Comparison of ENCODE assay signal across 10 mouse cellular contexts in the genomic region with DNA sequence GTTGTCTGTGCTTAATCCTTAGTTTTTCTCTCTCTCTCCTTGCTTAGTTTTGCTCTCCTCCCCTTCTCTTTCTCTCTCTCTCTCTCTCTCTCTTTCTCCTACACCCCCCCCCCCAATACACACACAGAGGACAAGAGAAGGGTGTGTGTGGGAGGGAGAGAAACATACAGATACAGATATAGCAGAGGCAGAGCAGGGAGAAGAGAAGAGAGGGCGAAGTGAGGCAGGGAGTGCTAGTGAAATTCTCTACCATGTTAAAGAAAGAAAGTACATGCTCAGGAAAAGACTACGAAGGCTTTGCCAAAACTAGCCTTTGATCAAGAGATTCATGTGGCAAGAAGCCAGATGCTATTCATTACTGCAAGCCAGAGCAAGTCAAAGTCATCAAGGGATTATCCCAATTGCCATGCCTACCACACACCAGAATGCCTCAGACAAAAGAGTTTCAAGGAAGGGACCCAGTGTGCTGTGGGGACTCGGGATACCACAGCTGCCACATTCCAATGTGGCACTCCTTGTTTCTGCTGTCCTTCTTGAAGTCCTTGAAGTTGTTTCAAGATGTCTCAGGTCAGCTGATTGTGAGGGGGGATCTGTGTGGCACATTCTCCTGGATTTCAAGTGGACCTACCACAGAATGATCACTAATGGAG. TPM values are rescaled to one million over a fixed set of nuclear protein-coding genes. Genes with fewer than 3 reads are reported as not detected.
DNase-seq lines count a peak whose midpoint lies in the region; ATAC-seq and TF ChIP-seq lines count a peak whose summit lies in the region.
"Had no signal": no experiment of that assay in that cellular context is flagged by ENCODE, and none has a peak within 500 bp of the region (broad histone marks: within the 10 kb centered on the region; RNA-seq: fewer than 3 reads in every experiment).

A gene (plus strand): TSS at position 520 of the 650 bp plus-strand sequence.

- TF ChIP-seq EP300 in heart, postnatal 0 days (IDR thresholded peaks at IDR 0.05; ENCODE audit: low read depth): no peak

- peaks cover 3% of the 10 kb centered on the region; the same call in 1 of the 2 replicates for H3K4me1 ChIP-seq in heart, postnatal 0 days (ENCODE audit: control insufficient read depth, insufficient read depth)
- peaks cover 5% of the 10 kb centered on the region; the same call in 1 of the 2 replicates for H3K4me1 ChIP-seq in midbrain, embryonic 11.5 days (ENCODE audit: control insufficient read depth, insufficient read depth, low read length)
- H3K4me1 ChIP-seq: liver, embryonic 15.5 days had no signal

- no peak within 1 kb of the TSS for H3K27ac ChIP-seq in heart, postnatal 0 days (ENCODE audit: low read depth)
- no peak within 1 kb of the TSS for H3K27ac ChIP-seq in midbrain, embryonic 11.5 days (ENCODE audit: low read depth, low read length)
- H3K27ac ChIP-seq: liver, embryonic 15.5 days had no signal

- no peak within 1 kb of the TSS for H3K9ac ChIP-seq in heart, postnatal 0 days (replicated peaks; ENCODE audit: low read depth, low read length)
- H3K9ac ChIP-seq in midbrain, embryonic 11.5 days (ENCODE audit: low read length): no peak within 1 kb of the TSS
- H3K9ac ChIP-seq: liver, embryonic 15.5 days had no signal

- DNase-seq in heart, postnatal 0 days (ENCODE audit: low spot score): no peak
- no peak for DNase-seq in heart, adult 18-20 months
- DNase-seq in A20 (ENCODE audit: low read depth, low spot score): peak; percentile 15
- DNase-seq in Muller cell, postnatal 12 days (ENCODE audit: inconsistent ontology term): peak; percentile 78
- peak; percentile 84 for DNase-seq in midbrain, embryonic 11.5 days (ENCODE audit: low spot score, missing footprints)
- DNase-seq: cerebellum, adult 9-10 months; thymus, postnatal 14 days had no signal

- no peak for ATAC-seq in heart, postnatal 0 days (ENCODE audit: insufficient read depth, low read depth)
- peak; percentile 75 for ATAC-seq in midbrain, embryonic 11.5 days (ENCODE audit: low FRiP score)
- ATAC-seq in erythroid progenitor cell, adult 5-6 weeks (replicated peaks; ENCODE audit: low FRiP score, poor library complexity, severe bottlenecking): no peak
- no peak for ATAC-seq in inflammation-experienced regulatory T-cells, adult 6 months

- H3K4me3 ChIP-seq in heart, postnatal 0 days (ENCODE audit: low read depth, low read length): peak within 1 kb of the TSS; percentile 16; the same call in 1 of the 2 replicates
- H3K4me3 ChIP-seq in midbrain, embryonic 11.5 days (ENCODE audit: low read depth, low read length): no peak within 1 kb of the TSS
- H3K4me3 ChIP-seq: liver, embryonic 15.5 days had no signal

- 24% methylated on average over 3 of the region's 3 CpGs for WGBS in heart, postnatal 0 days
- WGBS in midbrain, embryonic 11.5 days: 37% methylated on average over 3 of the region's 3 CpGs

- no peak for TF ChIP-seq CTCF in heart, postnatal 0 days (IDR thresholded peaks at IDR 0.05; ENCODE audit: low read depth)

- H3K9me3 ChIP-seq in heart, postnatal 0 days (replicated peaks; ENCODE audit: control insufficient read depth, low read length): no peaks in the 10 kb centered on the region
- no peaks in the 10 kb centered on the region for H3K9me3 ChIP-seq in midbrain, embryonic 11.5 days (ENCODE audit: control insufficient read depth, low read length)
- H3K9me3 ChIP-seq: liver, embryonic 15.5 days had no signal

- no peaks in the 10 kb centered on the region for H3K27me3 ChIP-seq in heart, postnatal 0 days (ENCODE audit: control insufficient read depth, insufficient read depth, low read length)
- H3K27me3 ChIP-seq in midbrain, embryonic 11.5 days (ENCODE audit: control insufficient read depth, insufficient read depth, low read length): no peaks in the 10 kb centered on the region
- H3K27me3 ChIP-seq: liver, embryonic 15.5 days had no signal

- H3K4me2 ChIP-seq in heart, postnatal 0 days (ENCODE audit: low read depth, low read length): peak within 1 kb of the TSS; percentile 57
- no peak within 1 kb of the TSS for H3K4me2 ChIP-seq in midbrain, embryonic 11.5 days
- H3K4me2 ChIP-seq: liver, embryonic 15.5 days had no signal

- no peaks in the 10 kb centered on the region for H3K36me3 ChIP-seq in heart, postnatal 0 days (replicated peaks; ENCODE audit: control insufficient read depth, insufficient read depth, low read length)
- H3K36me3 ChIP-seq in midbrain, embryonic 11.5 days (ENCODE audit: control insufficient read depth, insufficient read depth, low read length): no peaks in the 10 kb centered on the region
- H3K36me3 ChIP-seq: liver, embryonic 15.5 days had no signal

RNA-seq across cellular contexts. Expression of the gene that starts here (rescaled TPM):
- 0.50 TPM in 1 of 2 replicates, not detected in the other for total RNA-seq in heart, postnatal 0 days (2014; rRNA removed; ENCODE audit: low replicate concordance)
- polyA plus RNA-seq in heart, postnatal 0 days (2015; fragmentation: Nextera tagmentation; extraction: Ambion mirVana): 0.22 TPM in 1 of 2 replicates, not detected in the other
- total RNA-seq in heart, adult 18-20 months (2021): not detected
- 0.10 and 0.25 TPM in 2 replicates for polyA plus RNA-seq in midbrain, embryonic 11.5 days (2014; fragmentation: Nextera tagmentation; extraction: Ambion mirVana)
- not detected in 2 replicates for total RNA-seq in erythroid progenitor cell, adult 5-6 weeks (2015; ENCODE audit: low replicate concordance)
- not detected in 2 replicates for total RNA-seq in erythroid progenitor cell, adult 5-6 weeks (2017; ENCODE audit: low replicate concordance)
- 1 to 10 TPM in 1 of 3 experiments, not detected in 2; 2.6 TPM for polyA plus RNA-seq in inflammation-experienced regulatory T-cells, adult 6 months (2017; shearing (Covaris generic))
- polyA plus RNA-seq: liver, embryonic 15.5 days had no signal

Comparison
In these comparisons a context has a peak if more than half of its experiments do, and no peak if none do; other contexts are left out.
1. Peak in DNase-seq and ATAC-seq in midbrain, embryonic 11.5 days; RNA of the gene not detected or under 1 TPM.
2. DNase-seq: peak in A20 (single experiment) and Muller cell, postnatal 12 days (single experiment); none in heart, postnatal 0 days (single experiment) and heart, adult 18-20 months (0 of 2).